Mouse (Mus musculus) layer of hippocampus, adult 2 months (tissue): ENCODE results near the gene Fam83e. TPM values are rescaled to one million over a fixed set of nuclear protein-coding genes. Genes with fewer than 3 reads are reported as not detected.

Source experiments
- DNase-seq, 2 experiments: peaks; one replicate each; pipeline ENCODE4 v3.0.0; 2022; ENCODE audit warnings: low spot score in 2 of 2
- H3K27ac ChIP-seq: fragments of 200-600 bp; 2 replicates; pipeline ENCODE4 v1.8.1; 2022
- H3K4me3 ChIP-seq: fragments of 200-600 bp; 2 replicates; pipeline ENCODE4 v1.8.1; 2022; ENCODE audit warnings: mild to moderate bottlenecking
- CTCF ChIP-seq: fragments of 200-600 bp; conservative IDR thresholded peaks from 2 replicates; pipeline ENCODE4 v1.8.1; 2022; ENCODE audit warnings: antibody characterized with exemption, mild to moderate bottlenecking, moderate library complexity
- total RNA-seq, 2 experiments: library from RNA; stranded (reverse); gene quantifications; 2 replicates each; pipeline ENCODE4 v1.2.3; 2021

Fam83e gene
- total RNA-seq, 2 experiments from 2014 or later, result 0.27 to 0.33 TPM

- peak overlapping the region; percentile 88 for H3K27ac ChIP-seq
- peak overlapping the region; percentile 43 for H3K4me3 ChIP-seq
- DNase-seq, result peak; percentile 36 to 47
- TF ChIP-seq CTCF, result no peak
Observed at GRCm38 (mm10) chr7:45741777-45742176, 20.8 kb downstream of the Fam83e start.

GRCm38 (mm10) chr7:45742338-45742737 is 21.3 kb downstream of the Fam83e start:
- DNase-seq, result peak; percentile 84 to 91
- Histone ChIP-seq H3K4me3 (peak overlapping the region; percentile 43), H3K27ac (peak overlapping the region; percentile 88)
- TF ChIP-seq CTCF, result peak; percentile 71

- Histone ChIP-seq H3K4me3 (no peak overlapping the region), H3K27ac (no peak overlapping the region)
- peak; percentile 66 to 76 for DNase-seq
- no peak for TF ChIP-seq CTCF
Observed at GRCm38 (mm10) chr7:45744387-45744786, 23.4 kb downstream of the Fam83e start.

GRCm38 (mm10) chr7:45746518-45746917 is 25.5 kb downstream of the Fam83e start:
- H3K4me3 ChIP-seq, result no peak overlapping the region
- TF ChIP-seq CTCF, result peak; percentile 69
- no peak overlapping the region for H3K27ac ChIP-seq
- no peak for DNase-seq

- DNase-seq, result no peak
- H3K27ac ChIP-seq, result no peak overlapping the region
- no peak overlapping the region for H3K4me3 ChIP-seq
- no peak for TF ChIP-seq CTCF
Observed at GRCm38 (mm10) chr7:45747450-45747849, 26.4 kb downstream of the Fam83e start.

- H3K4me3 ChIP-seq, result no peak overlapping the region
- H3K27ac ChIP-seq, result no peak overlapping the region
- TF ChIP-seq CTCF, result no peak
- DNase-seq, result no peak
Observed at GRCm38 (mm10) chr7:45748110-45748509, 27.1 kb downstream of the Fam83e start.

GRCm38 (mm10) chr7:45749401-45749800 is 28.4 kb downstream of the Fam83e start:
- no peak for DNase-seq
- Histone ChIP-seq H3K27ac (no peak overlapping the region), H3K4me3 (no peak overlapping the region)
- TF ChIP-seq CTCF, result no peak

- no peak overlapping the region for H3K27ac ChIP-seq
- H3K4me3 ChIP-seq, result no peak overlapping the region
- DNase-seq, result no peak
- TF ChIP-seq CTCF, result no peak
Observed at GRCm38 (mm10) chr7:45750162-45750561, 29.1 kb downstream of the Fam83e start.

- Histone ChIP-seq H3K27ac (no peak overlapping the region), H3K4me3 (no peak overlapping the region)
- TF ChIP-seq CTCF, result no peak
- DNase-seq, result no peak
Observed at GRCm38 (mm10) chr7:45755703-45756102, 34.7 kb downstream of the Fam83e start.

GRCm38 (mm10) chr7:45759400-45759799 is 38.4 kb downstream of the Fam83e start:
- no peak for DNase-seq
- 0 out of 2 replicates have a peak, but pooled peaks have one; percentile 3 for TF ChIP-seq CTCF
- H3K4me3 ChIP-seq, result no peak overlapping the region
- H3K27ac ChIP-seq, result no peak overlapping the region

GRCm38 (mm10) chr7:45760151-45760550 is 39.1 kb downstream of the Fam83e start:
- no peak for DNase-seq
- Histone ChIP-seq H3K4me3 (no peak overlapping the region), H3K27ac (no peak overlapping the region)
- TF ChIP-seq CTCF, result no peak

GRCm38 (mm10) chr7:45765995-45766394 is 45.0 kb downstream of the Fam83e start:
- Histone ChIP-seq H3K27ac (no peak overlapping the region), H3K4me3 (no peak overlapping the region)
- TF ChIP-seq CTCF, result no peak
- DNase-seq, result no peak

GRCm38 (mm10) chr7:45766764-45767163 is 45.8 kb downstream of the Fam83e start:
- no peak overlapping the region for H3K27ac ChIP-seq
- no peak for DNase-seq
- TF ChIP-seq CTCF, result no peak
- H3K4me3 ChIP-seq, result no peak overlapping the region

GRCm38 (mm10) chr7:45767500-45767899 is 46.5 kb downstream of the Fam83e start:
- no peak for TF ChIP-seq CTCF
- no peak for DNase-seq
- Histone ChIP-seq H3K27ac (no peak overlapping the region), H3K4me3 (no peak overlapping the region)
